Mouse (Mus musculus) testis, adult 2 months (tissue): ENCODE measurements around the gene Fhit. TPM values are rescaled to one million over a fixed set of nuclear protein-coding genes. Genes with fewer than 3 reads are reported as not detected.
"Not testable (repeated sequence)": the region's sequence is repeated elsewhere in the genome, so short reads cannot be mapped to it uniquely, and the experiment has no call there.

Source experiments
- H3K27ac ChIP-seq: fragments of 200-500 bp; 2 replicates; pipeline ENCODE4 v1.5.1; 2012; ENCODE audit warnings: low read depth, low read length; ENCODE audit not compliant: control insufficient read depth, insufficient read depth
- H3K27me3 ChIP-seq: fragments of 200-500 bp; 2 replicates; pipeline ENCODE4 v1.6.1; 2012; ENCODE audit warnings: mild to moderate bottlenecking, low read length, moderate library complexity; ENCODE audit not compliant: control insufficient read depth, insufficient read depth
- H3K36me3 ChIP-seq: fragments of 200-500 bp; 2 replicates; pipeline ENCODE4 v1.6.1; 2012; ENCODE audit warnings: mild to moderate bottlenecking, low read length; ENCODE audit not compliant: control insufficient read depth, insufficient read depth
- H3K4me1 ChIP-seq: fragments of 200-500 bp; 2 replicates; pipeline ENCODE4 v1.6.1; 2012; ENCODE audit warnings: low read length; ENCODE audit not compliant: control insufficient read depth, insufficient read depth
- H3K4me3 ChIP-seq: fragments of 200-500 bp; 2 replicates; pipeline ENCODE4 v1.5.1; 2012; ENCODE audit warnings: low read depth, mild to moderate bottlenecking, low read length, moderate library complexity, mixed read lengths; ENCODE audit not compliant: control insufficient read depth
- CTCF ChIP-seq: fragments of 200-500 bp; IDR thresholded peaks from 2 replicates; pipeline ENCODE4 v1.5.1; 2012; ENCODE audit warnings: low read depth, mild to moderate bottlenecking, inconsistent platforms, low read length, moderate library complexity; ENCODE audit not compliant: control insufficient read depth, insufficient read depth, insufficient replicate concordance
- POLR2A ChIP-seq: fragments of 200-500 bp; IDR thresholded peaks from 2 replicates; pipeline ENCODE4 v1.6.1; 2012; ENCODE audit warnings: low read depth, mild to moderate bottlenecking, inconsistent platforms, low read length, moderate library complexity; ENCODE audit not compliant: control insufficient read depth
- polyA plus RNA-seq: library from polyadenylated mRNA; depleted of rRNA; stranded (reverse); fragments of >200 nt; gene quantifications from 2 replicates; pipeline ENCODE4 v1.2.3, GENCODE M21; 2012

Fhit gene
- polyA plus RNA-seq, 1 experiment = 2.0 TPM

DNA sequence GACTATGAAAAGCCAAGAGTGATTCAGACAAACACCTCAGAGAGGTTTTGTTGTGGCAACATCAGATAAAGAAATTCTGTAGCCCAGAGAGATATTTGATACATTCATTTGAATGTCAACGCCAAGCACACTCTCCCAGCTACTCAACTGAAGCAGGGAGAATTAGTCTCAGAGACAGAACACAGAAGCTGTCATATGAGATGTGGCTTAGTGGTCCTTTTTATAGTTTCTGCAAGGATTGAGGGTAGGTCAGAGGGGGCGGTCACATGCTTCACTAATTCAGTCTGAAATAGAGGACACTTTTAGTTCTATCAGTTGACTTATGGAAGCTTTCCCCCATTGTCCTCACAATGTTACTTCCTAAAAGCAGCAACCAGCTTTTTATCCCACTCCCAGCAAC, 98.2 kb downstream of the Fhit start:
- Histone ChIP-seq H3K36me3 (no peaks in the 10 kb centered on the region), H3K27me3 (no peaks in the 10 kb centered on the region), H3K4me1 (no peaks in the 10 kb centered on the region), H3K4me3 (no peak overlapping the region), H3K27ac (no peak overlapping the region)
- TF ChIP-seq POLR2A = no peak
- no peak for TF ChIP-seq CTCF

DNA sequence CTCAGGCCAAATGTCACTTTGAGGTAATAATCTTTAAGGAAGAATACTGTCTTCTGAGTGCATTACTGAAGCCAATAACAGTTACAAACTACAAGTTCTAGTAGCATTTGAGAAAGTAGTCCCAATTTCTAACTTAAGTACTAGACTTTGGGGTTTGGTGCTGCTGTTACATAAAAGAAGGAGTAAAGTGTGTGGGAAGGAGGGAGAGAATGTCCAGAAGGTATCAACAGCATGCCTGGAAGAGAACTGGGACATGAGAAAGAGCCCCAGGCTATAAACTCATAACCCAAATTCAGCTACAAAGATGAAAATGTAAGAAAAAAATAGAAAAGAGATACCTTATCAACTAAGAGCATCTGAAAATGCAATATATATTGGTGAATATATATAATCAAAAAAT, 101.6 kb downstream of the Fhit start:
- Histone ChIP-seq H3K36me3 (no peaks in the 10 kb centered on the region), H3K27me3 (no peaks in the 10 kb centered on the region), H3K27ac (no peak overlapping the region), H3K4me3 (no peak overlapping the region), H3K4me1 (no peaks in the 10 kb centered on the region)
- TF ChIP-seq POLR2A = no peak
- TF ChIP-seq CTCF = no peak

DNA sequence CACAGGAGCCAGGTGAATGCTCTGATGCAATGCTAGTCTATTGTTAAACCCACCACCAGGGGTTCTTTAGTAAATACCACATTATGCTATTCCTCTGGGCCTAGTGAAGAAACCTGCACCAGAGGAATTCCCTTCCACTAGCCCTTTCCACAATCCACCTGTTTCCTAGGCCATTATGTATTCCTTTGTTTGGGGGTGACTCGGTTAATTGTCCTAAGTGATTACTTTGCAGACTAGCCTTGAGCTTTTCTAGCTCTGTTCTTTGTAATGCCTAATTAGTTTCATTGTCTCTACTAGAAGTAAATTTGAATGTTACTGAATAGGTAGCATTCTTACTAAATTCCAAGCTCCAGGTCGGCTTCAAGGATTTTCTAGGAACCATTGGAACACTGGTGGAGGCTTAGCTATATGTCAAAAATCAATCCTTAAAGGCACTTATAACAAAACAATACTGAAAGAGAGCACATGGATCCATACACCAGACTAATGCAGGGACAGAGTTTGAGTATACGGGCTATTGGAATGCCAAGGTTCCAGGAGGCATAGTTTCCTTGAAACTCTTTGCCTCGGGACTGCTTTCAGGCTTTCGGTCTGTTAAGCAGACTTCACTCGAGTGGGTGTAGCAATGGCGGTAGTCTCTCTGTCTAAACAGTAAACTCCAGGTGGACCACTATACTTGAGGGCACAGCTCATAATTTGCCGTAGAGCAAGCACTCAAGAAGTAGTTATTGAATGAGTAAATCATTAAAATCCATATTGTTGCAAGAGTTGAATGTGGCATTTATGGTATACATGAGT, 122.1 kb downstream of the Fhit start:
- not testable (repeated sequence) for H3K4me1 ChIP-seq, H3K27ac ChIP-seq, H3K27me3 ChIP-seq, H3K4me3 ChIP-seq, H3K36me3 ChIP-seq

DNA sequence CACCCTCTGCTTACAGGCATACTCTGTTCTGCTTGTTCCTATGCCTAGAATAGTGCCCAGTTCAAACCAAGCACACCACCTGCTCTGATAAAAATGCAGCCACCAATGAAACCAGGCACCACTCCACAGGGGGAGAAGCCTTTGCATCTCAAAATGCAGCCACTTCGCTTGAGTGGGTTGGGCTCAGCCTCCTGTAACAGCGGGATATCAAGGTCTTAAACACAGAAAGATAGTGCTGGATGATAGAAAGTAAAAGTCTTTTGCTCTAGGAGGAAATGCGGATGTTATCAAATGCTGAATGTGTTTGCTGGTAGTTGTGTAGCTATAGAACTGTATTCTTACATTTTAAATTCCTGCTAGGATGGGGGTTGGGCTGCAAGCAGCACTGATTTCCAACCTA, 140.4 kb downstream of the Fhit start:
- H3K4me3 ChIP-seq = no peak overlapping the region
- H3K27me3 ChIP-seq = no peaks in the 10 kb centered on the region
- H3K27ac ChIP-seq = no peak overlapping the region
- TF ChIP-seq CTCF (no peak), POLR2A (no peak)
- no peaks in the 10 kb centered on the region for H3K4me1 ChIP-seq
- H3K36me3 ChIP-seq = no peaks in the 10 kb centered on the region

DNA sequence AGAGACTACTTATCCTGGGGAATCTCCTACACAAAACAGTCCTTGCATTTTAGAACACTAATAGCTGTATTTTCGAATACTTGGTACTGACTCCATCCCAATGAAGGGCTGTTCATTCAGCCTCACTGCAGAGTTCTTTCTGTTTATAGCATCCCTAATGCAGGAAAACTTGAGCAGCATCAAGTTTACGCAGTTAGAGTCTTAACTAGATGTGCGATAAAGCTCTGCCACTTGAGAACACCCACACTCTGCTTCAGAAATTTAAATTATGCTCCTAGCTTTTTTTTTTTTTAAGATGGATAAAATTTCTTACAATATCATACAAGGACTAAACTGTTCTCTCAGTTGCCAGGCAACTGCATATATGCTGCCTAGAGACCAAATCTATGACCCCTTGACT, 183.2 kb downstream of the Fhit start:
- Histone ChIP-seq H3K36me3 (no peaks in the 10 kb centered on the region), H3K27ac (no peak overlapping the region), H3K27me3 (no peaks in the 10 kb centered on the region), H3K4me1 (no peaks in the 10 kb centered on the region), H3K4me3 (no peak overlapping the region)
- TF ChIP-seq CTCF (no peak), POLR2A (no peak)

DNA sequence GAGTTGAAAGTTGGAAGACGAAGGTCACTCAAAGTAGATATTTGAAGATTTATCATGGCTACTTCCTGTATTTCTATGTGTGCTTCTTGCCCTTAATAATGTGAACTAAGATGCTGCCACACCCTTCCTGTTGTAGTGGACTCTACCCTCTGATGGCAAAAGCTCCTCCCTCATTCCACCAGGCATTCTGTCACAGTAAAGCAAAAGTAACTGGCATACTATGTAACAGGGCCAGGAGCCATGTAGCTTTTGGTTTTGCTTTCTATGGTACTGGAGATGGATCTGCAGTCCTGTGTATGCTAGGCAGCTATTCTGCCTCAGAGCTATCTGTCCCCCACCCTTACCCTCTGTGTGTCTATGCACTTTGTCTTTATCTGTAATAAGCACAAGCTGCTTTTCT, 220.2 kb downstream of the Fhit start:
- no peaks in the 10 kb centered on the region for H3K4me1 ChIP-seq
- TF ChIP-seq CTCF (no peak), POLR2A (no peak)
- H3K36me3 ChIP-seq = no peaks in the 10 kb centered on the region
- H3K4me3 ChIP-seq = no peak overlapping the region
- no peak overlapping the region for H3K27ac ChIP-seq
- no peaks in the 10 kb centered on the region for H3K27me3 ChIP-seq

DNA sequence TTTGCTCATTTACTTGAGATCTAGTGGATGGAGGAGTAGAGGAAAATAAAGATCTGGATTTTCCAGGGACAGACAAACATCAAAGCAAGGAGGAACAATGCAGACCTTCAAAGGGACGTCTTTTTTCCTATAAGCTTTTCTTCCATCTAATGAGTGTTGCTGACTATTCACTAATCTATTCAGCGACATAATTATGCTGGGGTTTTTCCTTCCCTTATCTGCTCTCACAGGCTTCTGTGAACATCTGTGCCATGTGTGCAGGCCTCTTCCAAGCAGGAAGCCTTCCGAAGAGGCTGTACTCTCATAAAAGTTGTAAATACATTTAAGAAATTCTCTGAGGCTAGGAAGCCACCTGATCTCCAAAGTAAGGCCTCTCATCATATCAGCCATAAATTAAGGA, 228.2 kb downstream of the Fhit start:
- no peak overlapping the region for H3K4me3 ChIP-seq
- H3K4me1 ChIP-seq = no peaks in the 10 kb centered on the region
- no peak overlapping the region for H3K27ac ChIP-seq
- TF ChIP-seq CTCF (no peak), POLR2A (no peak)
- H3K36me3 ChIP-seq = no peaks in the 10 kb centered on the region
- H3K27me3 ChIP-seq = no peaks in the 10 kb centered on the region
